ENCODE assay signal across 9 mouse cellular contexts in the genomic region with DNA sequence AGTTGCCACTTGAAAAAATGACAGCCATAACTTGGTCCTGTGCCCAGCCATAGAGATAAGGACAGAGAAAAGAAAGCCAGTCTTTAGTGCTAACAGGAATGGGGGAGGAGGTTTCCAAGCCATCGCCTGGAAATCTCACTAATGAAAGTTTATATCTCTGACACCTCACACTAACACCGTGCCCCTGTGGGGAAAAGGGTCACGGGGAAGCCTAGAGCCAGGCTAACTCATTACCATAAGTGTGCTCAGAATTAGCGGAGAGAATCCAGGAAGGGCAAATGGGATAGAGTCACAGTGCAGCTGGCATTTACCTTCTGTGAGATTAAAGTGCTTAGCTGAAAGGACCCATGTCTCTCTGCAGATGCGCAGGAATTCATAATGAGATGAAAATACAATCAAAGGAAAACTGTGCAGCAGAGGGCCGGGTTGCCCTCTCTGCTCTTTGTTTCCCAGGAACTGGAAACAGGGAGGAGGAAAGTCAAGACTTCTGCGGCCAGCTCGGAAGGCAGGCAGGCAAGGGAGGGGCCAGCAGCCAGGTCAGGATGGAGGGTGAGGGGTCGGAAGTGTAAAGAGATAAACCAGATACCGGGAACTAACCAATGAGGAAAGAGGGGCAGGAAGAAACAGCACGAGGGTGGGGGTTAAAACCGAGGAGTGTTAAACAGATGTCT.
DNase-seq lines count a peak whose midpoint lies in the region; ATAC-seq lines count a peak whose summit lies in the region.
"Had no signal": no experiment of that assay in that cellular context is flagged by ENCODE, and none has a peak within 500 bp of the region (broad histone marks: within the 10 kb centered on the region; RNA-seq: fewer than 3 reads in every experiment).

No protein-coding gene starts in this region.

- DNase-seq in gastrocnemius, postnatal 10 days, result peak; percentile 5
- no peak for DNase-seq in gastrocnemius, adult 18-20 months (ENCODE audit: low spot score)
- DNase-seq in cerebellum, adult 8-10 months, result peak; percentile 38
- peak; percentile 37 for DNase-seq in heart, adult 8-10 months (ENCODE audit: low spot score)
- DNase-seq in limb, embryonic 10.5 days (ENCODE audit: low spot score), result peak; percentile 57
- peak; percentile 93 for DNase-seq in midbrain, embryonic 11.5 days (ENCODE audit: low spot score, missing footprints)
- DNase-seq in thymus, postnatal 4 days, result peak; percentile 47
- no peak for DNase-seq in urinary bladder, postnatal 25 days (ENCODE audit: low spot score)

- no peaks in the 10 kb centered on the region for H3K27me3 ChIP-seq in limb, embryonic 10.5 days (ENCODE audit: low read depth, poor library complexity, severe bottlenecking)
- H3K27me3 ChIP-seq in midbrain, embryonic 11.5 days (ENCODE audit: control insufficient read depth, insufficient read depth, low read length), result no peaks in the 10 kb centered on the region

- H3K9me3 ChIP-seq in limb, embryonic 10.5 days (replicated peaks), result no peaks in the 10 kb centered on the region
- H3K9me3 ChIP-seq in midbrain, embryonic 11.5 days (ENCODE audit: control insufficient read depth, low read length), result no peaks in the 10 kb centered on the region
- H3K9me3 ChIP-seq: G1E had no signal

- H3K27ac ChIP-seq in limb, embryonic 10.5 days, result peak overlapping the region; percentile 75
- peak overlapping the region; percentile 84 for H3K27ac ChIP-seq in midbrain, embryonic 11.5 days (ENCODE audit: low read depth, low read length)

- peak overlapping the region; percentile 34 for H3K4me2 ChIP-seq in midbrain, embryonic 11.5 days

- H3K36me3 ChIP-seq in limb, embryonic 10.5 days, result no peaks in the 10 kb centered on the region
- no peaks in the 10 kb centered on the region for H3K36me3 ChIP-seq in midbrain, embryonic 11.5 days (ENCODE audit: control insufficient read depth, insufficient read depth, low read length)
- H3K36me3 ChIP-seq: G1E had no signal

- ATAC-seq in midbrain, embryonic 11.5 days (ENCODE audit: low FRiP score), result peak; percentile 97

- peak overlapping the region; percentile 29 for H3K9ac ChIP-seq in midbrain, embryonic 11.5 days (ENCODE audit: low read length)

- H3K4me3 ChIP-seq in limb, embryonic 10.5 days, result peak overlapping the region; percentile 45
- no peak overlapping the region for H3K4me3 ChIP-seq in midbrain, embryonic 11.5 days (ENCODE audit: low read depth, low read length)

- WGBS in limb, embryonic 10.5 days, result under 1% methylated on average over 12 of the region's 12 CpGs
- under 1% methylated on average over 12 of the region's 12 CpGs for WGBS in midbrain, embryonic 11.5 days

- peaks cover 17% of the 10 kb centered on the region for H3K4me1 ChIP-seq in limb, embryonic 10.5 days
- peaks cover 7% of the 10 kb centered on the region for H3K4me1 ChIP-seq in midbrain, embryonic 11.5 days (ENCODE audit: control insufficient read depth, insufficient read depth, low read length)

Comparison
In these comparisons a context has a peak if more than half of its experiments do, and no peak if none do; other contexts are left out.
1. DNase-seq: peak in gastrocnemius, postnatal 10 days (single experiment), cerebellum, adult 8-10 months (single experiment), heart, adult 8-10 months (single experiment), limb, embryonic 10.5 days (single experiment), midbrain, embryonic 11.5 days (single experiment) and thymus, postnatal 4 days (single experiment); none in gastrocnemius, adult 18-20 months (single experiment) and urinary bladder, postnatal 25 days (single experiment).